Mouse (Mus musculus): ENCODE data around the gene Mrpl3. TPM values are rescaled to one million over a fixed set of nuclear protein-coding genes. Genes with fewer than 3 reads are reported as not detected.

Gene Mrpl3
- polyA plus RNA-seq, 1 experiment: 121 TPM

DNA sequence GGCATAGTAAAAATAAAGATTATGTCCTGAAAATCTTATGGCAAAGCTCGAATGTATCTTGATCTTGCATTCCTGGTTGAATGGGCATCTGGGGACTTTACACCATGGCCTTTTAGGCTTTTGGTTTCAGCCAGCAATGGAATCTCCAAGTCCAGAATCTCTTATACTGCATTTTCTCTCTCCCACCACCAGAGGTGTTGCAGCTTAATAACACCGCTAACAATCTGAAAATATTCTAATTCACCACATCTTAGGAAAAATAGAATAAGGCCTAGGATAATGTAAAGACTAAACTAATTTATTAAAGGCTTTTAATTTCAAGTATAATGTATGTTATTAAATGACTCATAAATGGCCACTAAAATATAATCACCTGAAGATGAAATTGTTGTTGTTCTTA lies 2.8 kb upstream of the Mrpl3 start:
- no peak overlapping the region for H3K4me3 ChIP-seq (ENCODE audit: insufficient read depth, low read depth, low read length)
- 58% methylated on average over 2 of the region's 2 CpGs for WGBS
- peaks cover 9% of the 10 kb centered on the region for H3K4me1 ChIP-seq (ENCODE audit: control insufficient read depth, insufficient read depth, low read length)
- H3K27ac ChIP-seq (ENCODE audit: insufficient read depth, low read depth, low read length): no peak overlapping the region
- no peak for TF ChIP-seq POLR2A (IDR thresholded peaks at IDR 0.05; ENCODE audit: insufficient read depth, low read depth, low read length)
- no peak for TF ChIP-seq CTCF (IDR thresholded peaks at IDR 0.05; ENCODE audit: insufficient read depth, low read depth, low read length)

DNA sequence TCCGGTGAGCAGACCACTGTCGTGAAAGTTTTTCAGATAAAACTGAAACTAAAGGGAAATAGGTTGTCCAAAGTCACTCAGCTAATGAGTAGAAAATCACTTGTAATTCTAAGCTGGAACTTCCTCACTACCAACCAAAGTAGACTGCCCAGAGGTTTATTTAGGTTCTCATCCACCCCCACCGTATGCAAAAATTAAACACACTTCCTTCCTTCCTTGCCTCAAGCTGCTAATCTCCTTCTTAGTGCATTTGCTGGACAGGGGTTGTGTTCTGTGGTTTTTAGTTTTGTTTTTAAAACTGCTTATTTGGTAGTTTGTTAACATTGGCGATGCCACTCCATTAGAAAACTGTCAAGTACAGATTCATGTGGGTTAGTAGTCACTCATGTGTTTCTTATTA lies 773 bp downstream of the Mrpl3 start:
- WGBS: 32% methylated on average over 4 of the region's 4 CpGs
- Histone ChIP-seq H3K4me3 (ENCODE audit: insufficient read depth, low read depth, low read length) (peak overlapping the region; percentile 97; the same call in 1 of the 2 replicates), H3K4me1 (ENCODE audit: control insufficient read depth, insufficient read depth, low read length) (peaks cover 2% of the 10 kb centered on the region; the same call in 1 of the 2 replicates), H3K27ac (ENCODE audit: insufficient read depth, low read depth, low read length) (no peak overlapping the region)
- no peak for TF ChIP-seq CTCF (IDR thresholded peaks at IDR 0.05; ENCODE audit: insufficient read depth, low read depth, low read length)
- no peak for TF ChIP-seq POLR2A (IDR thresholded peaks at IDR 0.05; ENCODE audit: insufficient read depth, low read depth, low read length)

DNA sequence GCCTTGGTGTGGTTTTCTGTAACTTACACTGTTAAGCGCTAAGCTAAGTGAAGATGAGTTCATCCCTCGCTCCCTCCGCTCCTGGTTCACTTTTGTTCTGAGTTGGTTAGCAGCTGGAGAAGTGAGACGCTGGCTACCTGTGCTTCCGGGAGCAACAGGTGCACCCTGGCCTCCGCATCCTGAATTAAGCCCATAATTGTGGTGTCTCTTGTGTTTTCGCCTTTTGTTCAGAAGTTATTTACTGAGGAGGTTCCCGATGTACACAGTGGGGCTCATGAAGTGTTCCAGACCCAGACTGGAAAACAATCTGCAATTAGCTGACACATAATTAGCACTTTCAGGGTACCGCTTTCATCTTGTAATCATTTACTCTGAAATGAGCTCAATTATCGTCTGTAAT lies 16.1 kb downstream of the Mrpl3 start:
- no peak overlapping the region for H3K4me3 ChIP-seq (ENCODE audit: insufficient read depth, low read depth, low read length)
- WGBS: 32% methylated on average over 10 of the region's 10 CpGs
- TF ChIP-seq CTCF (IDR thresholded peaks at IDR 0.05; ENCODE audit: insufficient read depth, low read depth, low read length): no peak
- TF ChIP-seq POLR2A (IDR thresholded peaks at IDR 0.05; ENCODE audit: insufficient read depth, low read depth, low read length): no peak
- H3K4me1 ChIP-seq (ENCODE audit: control insufficient read depth, insufficient read depth, low read length): peaks cover 16% of the 10 kb centered on the region
- peak overlapping the region; percentile 81 for H3K27ac ChIP-seq (ENCODE audit: insufficient read depth, low read depth, low read length)

DNA sequence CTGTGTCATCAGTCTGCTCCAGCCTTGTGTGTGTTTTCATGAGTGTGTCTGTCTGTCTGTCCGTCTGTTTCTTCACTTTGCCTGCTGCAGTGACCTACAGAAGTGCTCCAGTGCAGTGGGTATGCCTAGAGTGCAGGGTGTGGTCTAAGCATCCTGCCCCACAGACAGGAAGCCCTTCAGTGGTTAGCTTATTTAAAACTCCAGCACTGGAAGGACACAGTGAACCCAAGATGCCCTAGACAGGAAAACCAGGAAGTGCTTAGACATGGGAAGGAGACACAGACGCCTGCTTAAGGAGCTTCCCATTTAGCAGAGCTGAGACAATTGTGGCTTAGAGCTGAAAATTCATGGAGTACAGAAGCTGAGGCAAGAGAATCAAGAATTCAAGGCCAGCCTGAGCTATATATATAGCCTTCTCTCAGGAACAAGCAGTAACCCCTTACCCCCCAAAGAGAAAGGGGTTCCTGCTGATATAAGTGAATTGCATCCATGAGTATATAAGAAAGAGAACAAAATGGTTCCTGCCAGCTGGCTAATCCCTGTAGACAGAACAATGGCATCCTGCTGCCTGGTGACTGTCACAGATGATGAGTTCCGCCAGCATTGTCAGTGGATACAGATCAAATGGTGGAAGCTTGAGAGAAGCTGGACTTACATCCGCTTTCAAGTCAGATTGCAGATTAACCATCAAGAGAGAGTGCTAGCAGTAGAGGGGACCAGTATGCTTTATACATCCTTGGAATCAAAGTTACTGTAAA lies 20.1 kb downstream of the Mrpl3 start:
- Histone ChIP-seq H3K27ac (ENCODE audit: insufficient read depth, low read depth, low read length) (no peak overlapping the region), H3K4me1 (ENCODE audit: control insufficient read depth, insufficient read depth, low read length) (peaks cover 18% of the 10 kb centered on the region), H3K4me3 (ENCODE audit: insufficient read depth, low read depth, low read length) (no peak overlapping the region)
- TF ChIP-seq POLR2A (IDR thresholded peaks at IDR 0.05; ENCODE audit: insufficient read depth, low read depth, low read length) (no peak), CTCF (IDR thresholded peaks at IDR 0.05; ENCODE audit: insufficient read depth, low read depth, low read length) (no peak)
- 74% methylated on average over 4 of the region's 4 CpGs for WGBS

DNA sequence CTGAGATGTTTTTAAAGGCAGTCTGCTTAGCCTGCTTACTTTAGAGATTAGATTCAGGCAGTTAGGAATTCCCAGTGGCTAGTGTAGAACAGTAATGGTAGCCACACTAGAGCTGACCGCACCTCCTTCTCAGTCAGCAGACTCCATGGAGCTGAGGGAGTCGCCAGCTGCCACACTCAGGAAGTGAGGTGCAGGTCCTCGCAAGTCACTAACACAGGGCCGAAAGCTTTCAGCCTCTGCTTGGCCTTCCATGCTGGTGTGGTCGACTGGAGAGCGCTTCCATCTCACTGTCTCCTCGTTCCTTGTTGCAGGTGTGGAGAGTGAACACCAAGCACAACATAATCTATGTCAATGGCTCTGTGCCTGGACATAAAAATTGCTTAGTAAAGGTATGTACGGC lies 21.8 kb downstream of the Mrpl3 start:
- no peak for TF ChIP-seq CTCF (IDR thresholded peaks at IDR 0.05; ENCODE audit: insufficient read depth, low read depth, low read length)
- no peak for TF ChIP-seq POLR2A (IDR thresholded peaks at IDR 0.05; ENCODE audit: insufficient read depth, low read depth, low read length)
- 0 out of 2 replicates have a peak overlapping the region, but pooled peaks have one; percentile 3 for H3K27ac ChIP-seq (ENCODE audit: insufficient read depth, low read depth, low read length)
- WGBS: 89% methylated on average over 8 of the region's 8 CpGs

DNA sequence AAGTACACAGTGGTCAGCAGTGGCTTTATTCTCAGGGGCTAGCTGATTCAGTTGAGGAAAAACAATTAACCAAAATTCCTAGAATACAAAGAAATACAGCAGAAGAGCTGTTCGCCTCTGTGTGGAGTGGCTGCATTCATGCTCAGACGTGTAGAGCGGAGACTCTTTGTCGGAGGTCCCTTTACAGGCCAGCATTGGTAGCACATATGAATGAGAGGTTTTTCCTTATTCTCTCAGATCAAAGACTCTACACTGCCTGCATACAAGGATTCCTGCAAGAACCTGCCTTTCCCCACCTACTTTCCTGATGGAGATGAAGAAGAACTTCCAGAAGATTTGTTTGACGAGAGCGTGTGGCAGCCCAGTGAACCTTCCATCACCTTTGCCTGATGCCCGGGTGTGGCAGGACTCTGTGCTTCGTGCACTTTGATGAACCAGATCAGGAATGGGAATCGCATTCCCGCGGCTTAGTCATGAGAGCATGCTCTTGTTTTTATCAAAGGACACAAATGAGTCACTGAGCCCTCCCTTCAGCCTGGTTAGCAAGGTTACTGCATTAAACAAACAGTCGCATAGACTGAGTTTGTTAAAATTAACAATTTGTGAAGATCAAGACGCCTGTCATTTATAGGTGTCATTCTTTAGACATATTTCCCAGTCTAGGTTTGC lies 23.9 kb downstream of the Mrpl3 start:
- no peak for TF ChIP-seq CTCF (IDR thresholded peaks at IDR 0.05; ENCODE audit: insufficient read depth, low read depth, low read length)
- H3K27ac ChIP-seq (ENCODE audit: insufficient read depth, low read depth, low read length): peak overlapping the region; percentile 19; the same call in 1 of the 2 replicates
- H3K4me1 ChIP-seq (ENCODE audit: control insufficient read depth, insufficient read depth, low read length): peaks cover 10% of the 10 kb centered on the region
- no peak overlapping the region for H3K4me3 ChIP-seq (ENCODE audit: insufficient read depth, low read depth, low read length)
- 67% methylated on average over 13 of the region's 13 CpGs for WGBS

More for the DNA sequence above, 21.8 kb downstream of the Mrpl3 start:
- peaks cover 10% of the 10 kb centered on the region for H3K4me1 ChIP-seq (ENCODE audit: control insufficient read depth, insufficient read depth, low read length)
- H3K4me3 ChIP-seq (ENCODE audit: insufficient read depth, low read depth, low read length): no peak overlapping the region

DNA sequence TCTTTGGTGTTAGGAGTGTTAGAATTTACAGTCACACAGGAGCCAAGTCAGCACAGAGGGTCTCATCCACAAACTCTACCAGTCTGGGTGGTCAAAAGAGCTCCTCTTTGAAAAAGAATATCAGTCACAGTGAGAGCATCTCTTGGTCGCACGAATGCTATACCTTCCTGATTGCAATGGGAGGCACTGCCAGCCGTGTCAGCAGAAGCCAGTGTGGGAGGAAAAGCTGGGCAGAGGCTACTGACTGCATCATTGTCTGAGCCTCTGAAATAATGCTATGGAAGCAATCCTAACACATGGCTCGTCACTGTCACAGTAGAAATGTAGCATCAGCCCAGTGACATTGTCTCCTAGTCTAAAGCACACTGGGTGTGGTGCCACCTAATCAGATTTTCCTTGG lies 25.4 kb downstream of the Mrpl3 start:
- H3K4me3 ChIP-seq (ENCODE audit: insufficient read depth, low read depth, low read length): no peak overlapping the region
- TF ChIP-seq POLR2A (IDR thresholded peaks at IDR 0.05; ENCODE audit: insufficient read depth, low read depth, low read length) (no peak), CTCF (IDR thresholded peaks at IDR 0.05; ENCODE audit: insufficient read depth, low read depth, low read length) (no peak)
- H3K27ac ChIP-seq (ENCODE audit: insufficient read depth, low read depth, low read length): no peak overlapping the region
- 74% methylated on average over 4 of the region's 4 CpGs for WGBS
- H3K4me1 ChIP-seq (ENCODE audit: control insufficient read depth, insufficient read depth, low read length): peaks cover 10% of the 10 kb centered on the region

DNA sequence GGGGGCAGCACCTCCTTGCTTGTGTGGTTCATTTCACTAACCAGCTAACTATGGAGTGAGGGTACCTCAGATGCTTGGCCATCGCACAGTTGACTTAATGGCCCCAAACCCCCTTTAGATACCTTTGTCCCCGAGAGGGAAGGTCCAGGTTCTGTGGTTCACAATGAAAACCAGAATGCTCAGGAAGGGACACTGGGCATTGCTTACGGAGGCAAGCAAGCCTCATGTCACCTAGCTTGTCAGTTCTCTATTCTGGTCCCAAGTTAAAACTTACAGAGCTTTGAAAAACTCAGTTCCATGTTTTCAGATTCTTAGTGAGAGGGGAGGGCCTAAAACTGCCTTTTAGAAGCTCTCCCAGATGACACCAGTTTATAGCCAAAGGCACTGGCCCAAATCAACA lies 27.2 kb downstream of the Mrpl3 start:
- TF ChIP-seq POLR2A (IDR thresholded peaks at IDR 0.05; ENCODE audit: insufficient read depth, low read depth, low read length): no peak
- no peak for TF ChIP-seq CTCF (IDR thresholded peaks at IDR 0.05; ENCODE audit: insufficient read depth, low read depth, low read length)
- Histone ChIP-seq H3K4me3 (ENCODE audit: insufficient read depth, low read depth, low read length) (no peak overlapping the region), H3K4me1 (ENCODE audit: control insufficient read depth, insufficient read depth, low read length) (peaks cover 5% of the 10 kb centered on the region), H3K27ac (ENCODE audit: insufficient read depth, low read depth, low read length) (no peak overlapping the region)
- 89% methylated on average over 3 of the region's 3 CpGs for WGBS

Measured in olfactory bulb, adult 2 months (tissue).